Mouse (Mus musculus) frontal cortex, postnatal 36 days (tissue): ENCODE measurements around the gene Ntpcr.

Experiments used
- DNase-seq, 2 experiments: peaks; one replicate each; pipeline ENCODE4 v3.0.0; 2022; ENCODE audit warnings: low spot score in 2 of 2

The Ntpcr gene

DNA sequence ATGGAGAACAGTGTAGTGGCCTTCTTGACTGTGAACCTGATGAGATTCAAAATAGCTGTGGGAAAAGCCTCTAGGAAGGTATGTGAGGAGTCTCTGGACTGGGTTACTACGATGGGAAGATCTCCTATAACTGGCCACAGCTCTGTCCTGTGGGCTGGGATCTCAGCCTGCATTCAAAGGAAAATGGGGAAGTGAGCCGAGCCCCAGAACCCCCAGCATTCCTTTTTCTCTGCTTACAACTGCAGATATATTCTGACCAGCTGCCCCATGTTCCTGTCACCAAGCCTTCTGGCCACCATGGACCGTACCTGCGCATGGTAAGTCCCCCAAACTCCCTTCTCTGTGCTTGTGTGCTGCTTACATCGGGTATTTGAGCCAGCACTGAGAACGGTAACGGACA, at the start of gene Ntpcr:
TSS of gene Ntpcr (plus strand) at position 218 of the 400 bp plus-strand sequence.
- no peak for DNase-seq

DNA sequence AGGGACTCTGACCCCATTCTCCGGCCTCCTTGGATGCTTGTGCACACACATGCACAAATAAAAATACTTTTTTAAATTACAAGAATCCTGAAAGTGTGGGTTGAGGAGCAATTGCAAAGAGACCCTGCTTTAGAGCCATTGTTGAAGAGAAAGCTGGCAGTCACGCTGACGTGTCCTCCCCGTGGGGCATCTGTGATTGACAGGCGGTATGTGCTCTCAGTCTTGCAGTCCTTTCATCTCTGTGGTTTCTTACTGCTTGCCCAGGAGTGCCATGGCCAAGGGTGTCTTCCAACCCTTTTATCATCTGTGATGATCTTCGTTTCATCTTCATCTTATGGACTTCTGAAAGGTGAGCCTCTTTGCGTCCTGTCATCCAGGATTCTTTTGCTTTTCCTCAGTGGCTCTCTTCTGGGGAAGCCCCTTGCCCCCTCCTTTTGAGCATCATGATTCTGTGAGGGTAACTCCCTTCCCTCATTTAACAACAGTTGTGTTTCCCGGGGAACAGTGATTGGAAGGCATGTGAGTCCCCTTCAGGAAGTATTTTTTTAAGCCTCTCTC, 48.8 kb upstream of the Ntpcr start:
- DNase-seq: no peak

DNA sequence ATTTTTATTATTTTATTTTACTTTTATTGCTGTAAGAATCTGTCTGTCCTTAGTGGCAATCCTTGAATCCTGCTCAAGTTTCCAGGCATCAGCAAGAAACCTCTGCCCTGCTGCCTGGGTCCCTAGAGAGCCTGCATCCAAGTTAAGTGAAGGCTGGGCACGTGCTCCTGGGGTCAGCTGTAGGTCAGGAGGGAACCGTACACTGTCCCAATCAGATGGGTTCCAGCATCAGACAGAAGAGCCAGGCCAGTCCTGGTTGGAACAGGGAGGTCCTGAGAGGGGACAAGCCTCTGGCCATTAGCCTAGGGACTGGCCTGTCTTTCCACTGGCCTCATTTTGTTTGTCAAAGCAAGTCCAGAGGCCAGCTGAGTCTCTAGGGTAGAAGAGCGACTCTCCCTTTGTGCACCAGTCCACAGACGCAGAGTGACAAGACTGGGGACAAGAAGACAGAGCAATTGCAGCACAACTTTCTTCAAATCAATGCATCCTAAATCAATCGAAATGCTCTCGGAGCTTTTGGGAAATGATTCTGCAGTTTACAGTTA, 44.5 kb upstream of the Ntpcr start:
- no peak for DNase-seq

DNA sequence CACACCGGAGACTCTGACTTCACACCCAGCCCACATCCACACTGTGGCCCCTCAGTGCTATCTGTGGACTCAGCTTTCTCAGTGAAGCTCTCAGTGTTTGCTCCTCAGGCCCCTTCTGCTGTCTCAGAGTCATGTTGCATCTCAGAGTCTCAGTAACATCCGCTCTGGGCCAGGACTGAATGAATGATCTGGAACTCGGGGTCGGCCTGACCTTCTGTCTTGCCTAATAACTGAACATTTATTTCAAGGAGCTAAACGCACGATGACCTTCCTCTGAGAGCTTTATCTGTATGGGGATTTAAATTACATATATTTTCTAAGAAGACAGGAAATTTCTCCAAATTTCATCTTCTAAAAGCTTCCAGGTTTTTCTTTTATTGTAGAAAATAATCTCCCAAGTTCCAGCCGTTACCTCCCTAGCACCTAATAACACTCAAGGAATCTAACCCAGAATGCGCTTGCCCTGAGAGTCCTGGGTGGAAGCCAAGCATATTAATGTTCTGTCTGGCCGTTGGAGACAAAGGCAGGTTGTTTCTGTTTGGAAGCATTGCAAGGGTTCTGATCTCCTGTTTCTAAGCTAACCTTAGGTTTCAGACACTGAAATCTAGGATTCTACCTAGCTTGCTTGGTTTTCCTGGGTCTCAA, 43.4 kb upstream of the Ntpcr start:
- DNase-seq: no peak

DNA sequence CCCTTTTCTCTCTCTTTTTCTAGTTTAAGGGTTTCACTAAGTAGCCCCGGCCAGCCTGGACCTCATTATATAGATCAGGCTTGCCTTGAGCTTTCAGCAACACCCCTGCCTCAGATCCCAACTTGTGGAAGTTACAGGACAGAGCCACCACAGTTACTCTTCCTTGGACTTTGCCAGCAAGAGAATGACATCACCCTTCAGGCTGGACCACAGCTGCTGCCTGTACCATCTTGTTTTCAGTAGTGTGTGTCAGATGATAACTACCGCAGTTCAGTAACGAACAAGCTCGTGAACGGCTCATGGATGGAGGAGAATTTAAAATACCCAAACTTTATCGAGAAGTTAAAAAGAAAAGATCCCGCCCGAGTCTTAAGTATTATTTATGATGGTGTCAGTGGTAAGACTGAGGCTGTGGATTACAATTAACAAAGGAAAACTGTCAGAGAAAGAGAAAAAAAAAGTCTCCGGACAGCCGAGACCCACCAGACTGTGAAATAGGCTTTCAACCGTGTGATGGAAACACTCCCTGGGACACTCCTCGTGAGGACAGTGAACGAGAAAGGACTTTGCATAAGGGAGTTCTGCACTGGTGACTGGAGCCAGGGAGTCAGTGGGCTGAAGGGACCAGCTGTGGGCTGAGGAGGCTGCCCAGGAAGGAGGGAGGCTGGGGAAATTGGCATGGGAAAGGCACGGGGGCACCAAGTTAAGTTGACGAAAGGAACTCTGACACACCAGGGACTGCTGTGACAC, 39.4 kb upstream of the Ntpcr start:
- no peak for DNase-seq

DNA sequence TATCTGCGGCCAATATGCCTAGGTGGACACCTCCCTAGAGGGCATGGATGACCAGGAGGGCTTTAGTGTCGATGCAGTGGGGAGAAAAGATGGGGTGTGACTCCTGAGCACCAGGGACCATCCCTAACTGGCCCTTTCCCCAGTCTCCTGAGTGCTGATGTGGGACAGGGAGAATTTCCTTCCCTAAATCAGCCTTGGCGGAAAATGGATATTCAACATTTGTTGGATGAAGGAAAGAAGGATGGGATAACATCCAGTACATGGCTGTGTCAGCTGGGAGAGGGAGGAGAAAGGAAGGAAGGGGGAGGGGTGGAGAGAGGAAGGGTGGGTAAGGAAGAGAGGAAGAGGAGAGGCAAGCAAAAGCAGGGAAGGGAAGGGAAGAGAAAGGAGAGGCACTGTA, 38.8 kb upstream of the Ntpcr start:
- no peak for DNase-seq

DNA sequence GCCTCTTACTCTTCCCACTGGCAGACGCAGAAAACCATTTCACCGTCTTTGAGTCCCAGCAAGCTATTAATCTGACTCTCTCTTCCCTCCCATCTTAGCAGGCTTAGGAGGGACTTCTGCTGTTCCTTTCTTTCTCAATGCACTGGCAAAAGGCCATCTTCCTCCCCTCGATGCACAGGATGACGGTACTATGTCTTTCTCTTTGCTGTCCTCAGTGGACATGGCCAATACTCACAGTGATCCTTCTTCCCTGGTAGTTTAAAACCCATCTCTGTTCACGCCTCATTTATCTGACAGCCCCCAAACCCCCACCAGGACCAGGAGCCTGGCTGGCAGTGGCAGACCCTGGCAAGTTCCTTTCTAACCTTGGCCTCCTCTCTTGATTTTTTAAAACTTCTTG, 37.3 kb upstream of the Ntpcr start:
- DNase-seq: no peak

DNA sequence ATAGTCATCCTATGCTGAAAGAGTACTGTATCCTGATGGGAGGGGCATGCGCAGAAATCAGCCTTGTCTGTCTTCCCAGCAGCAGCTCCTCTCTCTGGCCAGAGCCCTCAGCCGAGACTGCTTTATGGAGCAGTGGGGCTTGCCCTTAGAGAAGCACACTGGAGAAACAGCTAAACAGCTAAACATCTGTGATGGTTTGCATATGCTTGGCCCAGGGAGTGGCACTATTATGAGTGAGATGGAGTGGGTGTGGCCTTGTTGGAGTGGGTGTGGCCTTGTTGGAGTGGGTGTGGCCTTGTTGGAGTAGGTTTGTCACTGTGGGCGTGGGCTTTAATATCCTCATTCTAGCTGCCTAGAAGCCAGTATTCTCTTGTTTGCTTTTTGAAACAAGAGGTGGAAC, 36.6 kb upstream of the Ntpcr start:
- DNase-seq: no peak

DNA sequence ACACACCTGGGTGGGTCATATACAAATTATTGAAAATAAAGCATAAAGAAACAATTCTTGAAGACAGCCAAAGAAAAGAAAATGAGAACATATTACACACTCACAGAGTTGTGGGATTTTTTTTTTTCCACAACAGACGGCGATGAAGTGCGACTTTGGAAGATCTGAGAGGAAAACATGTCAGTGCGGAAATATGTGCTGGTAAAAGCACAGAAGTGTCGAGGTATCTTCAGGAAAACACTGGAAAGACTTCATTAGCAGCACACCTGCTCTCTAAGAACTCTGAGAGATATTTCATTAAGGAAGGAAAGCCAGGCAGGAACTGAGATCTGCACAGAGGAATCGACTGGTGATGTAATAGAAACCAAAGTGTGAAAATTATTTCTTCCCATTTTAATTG, 33.8 kb upstream of the Ntpcr start:
- DNase-seq: no peak

DNA sequence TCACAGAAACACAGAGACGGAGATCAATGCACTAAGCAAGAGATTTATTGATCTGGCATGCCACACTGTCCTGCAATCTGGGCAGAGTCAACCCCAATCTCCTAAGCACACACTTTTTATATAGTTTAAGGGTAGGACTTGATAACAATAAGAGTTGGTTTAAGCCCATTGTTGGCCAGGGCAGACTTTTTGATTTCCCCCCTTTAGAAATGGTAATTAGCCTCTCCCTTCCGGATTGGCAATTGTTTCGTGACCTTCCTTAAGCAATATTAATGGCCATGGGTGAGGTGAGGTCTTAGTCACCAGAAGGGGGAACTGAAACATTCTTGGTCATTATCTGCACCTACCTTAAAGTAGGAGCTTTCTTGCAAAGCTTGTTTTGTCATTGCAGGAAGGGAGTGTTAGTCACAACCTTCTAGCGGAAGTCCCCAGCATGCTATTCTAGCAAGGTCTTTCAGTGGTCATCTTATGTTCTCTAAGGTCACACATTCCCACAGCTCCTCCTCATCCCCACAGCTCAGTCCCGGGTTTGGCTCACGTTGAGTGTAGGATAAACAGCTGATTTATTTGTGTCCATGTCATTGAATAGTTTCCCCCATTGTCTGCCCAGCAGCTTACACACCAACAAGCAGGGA, 30.3 kb upstream of the Ntpcr start:
- DNase-seq: no peak

DNA sequence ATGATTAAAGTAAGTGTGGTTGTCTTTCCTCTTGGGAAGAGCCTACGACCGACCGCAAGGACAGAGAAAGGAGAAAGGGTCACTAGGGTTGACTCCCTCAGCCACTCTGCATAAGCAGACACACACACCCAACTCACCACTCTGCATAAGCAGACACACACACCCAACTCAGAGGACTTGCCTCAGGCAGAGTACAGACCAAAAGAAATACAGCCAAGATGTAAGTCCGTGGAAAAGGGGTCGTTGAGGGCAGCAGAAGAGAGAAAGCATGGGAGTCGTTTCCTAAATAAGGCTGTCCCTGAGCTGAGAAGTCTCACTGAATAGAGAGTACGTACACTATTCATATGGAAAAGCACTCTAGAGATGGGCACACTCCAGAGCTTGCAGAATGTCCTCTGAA, 29.4 kb upstream of the Ntpcr start:
- no peak for DNase-seq

DNA sequence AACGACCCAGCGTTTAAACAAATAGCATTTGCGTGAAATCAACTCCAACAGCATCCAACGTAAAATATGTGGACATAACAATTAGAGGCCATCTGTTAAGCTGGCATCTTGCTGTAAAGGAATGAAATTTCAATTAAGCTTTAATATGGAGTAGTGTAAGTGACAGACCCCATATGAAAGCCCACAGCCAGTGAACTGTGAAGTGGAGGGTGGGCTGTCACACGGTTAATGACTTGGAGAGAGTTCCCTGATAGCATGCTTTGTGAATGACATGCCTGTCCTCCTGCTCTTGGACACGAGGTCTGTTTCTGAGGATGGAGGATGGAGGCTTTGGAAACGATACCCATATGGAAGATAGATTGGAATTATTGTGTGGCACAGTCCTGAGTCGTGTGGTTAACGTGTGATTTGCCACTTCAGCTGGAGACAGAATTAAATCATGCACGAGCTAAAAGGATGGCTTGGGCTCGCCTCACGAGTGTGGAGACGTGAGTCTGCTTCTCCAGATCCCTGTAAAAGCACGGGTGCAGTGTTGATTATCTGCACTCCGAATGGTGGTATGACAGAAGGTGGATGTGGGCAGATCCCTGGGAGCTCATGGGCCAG, 26.8 kb upstream of the Ntpcr start:
- no peak for DNase-seq

DNA sequence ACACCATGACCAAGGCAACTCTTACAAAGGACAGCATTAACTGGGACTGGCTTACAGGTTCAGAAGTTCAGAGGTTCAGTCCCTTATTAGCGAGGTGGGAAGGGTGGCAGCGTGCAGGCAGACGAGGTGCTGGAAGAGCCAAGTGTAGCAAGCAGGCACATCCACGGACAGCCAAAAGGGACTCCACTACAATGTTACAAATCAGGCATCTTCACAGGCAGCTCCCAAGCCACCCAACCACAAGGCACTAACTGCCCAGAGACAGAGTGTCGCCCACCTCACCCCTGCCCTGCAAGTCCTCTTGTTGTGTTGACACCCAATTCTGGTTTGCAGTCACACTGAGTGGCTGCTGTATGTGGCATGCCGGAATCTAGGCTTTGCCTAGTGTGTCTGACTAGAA, 25.3 kb upstream of the Ntpcr start:
- no peak for DNase-seq

DNA sequence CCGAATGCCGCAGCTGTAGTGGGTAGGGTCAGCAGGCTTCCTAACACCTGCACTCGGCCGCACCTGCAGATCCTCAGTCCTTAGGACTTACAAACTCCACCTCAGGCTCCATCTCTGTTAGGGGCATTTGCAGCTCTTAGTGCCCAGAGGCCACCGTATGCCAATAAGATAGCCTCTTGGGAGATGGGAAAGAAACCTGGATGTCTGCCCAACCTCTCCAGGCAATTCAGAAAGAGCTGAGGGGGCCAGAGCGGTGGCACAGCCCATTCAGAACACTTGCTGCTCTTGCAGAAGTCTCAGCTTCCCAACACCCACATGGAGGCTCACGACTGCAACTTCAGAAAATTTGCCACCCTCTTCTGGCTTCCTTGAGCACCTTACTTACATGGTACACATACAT, 23.9 kb upstream of the Ntpcr start:
- DNase-seq: no peak

DNA sequence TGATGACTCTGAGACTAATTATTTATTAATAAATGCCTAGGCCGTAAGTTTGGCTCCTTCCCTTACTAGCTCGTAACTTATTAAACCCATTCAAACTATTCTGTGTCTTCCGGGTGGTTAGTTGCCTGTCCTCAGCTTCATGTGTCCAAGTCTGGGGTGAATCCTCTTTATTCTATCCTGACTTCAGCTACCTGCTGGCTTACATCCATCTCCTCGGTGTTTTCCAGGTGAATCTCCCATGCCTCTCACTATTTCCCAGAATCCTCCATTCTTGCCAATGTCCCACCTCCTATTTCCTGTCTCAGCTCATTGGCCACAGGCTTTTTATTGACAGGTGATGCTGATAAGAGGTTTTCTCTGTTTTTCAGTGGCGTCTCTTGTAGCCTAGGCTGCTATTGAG, 20.6 kb upstream of the Ntpcr start:
- no peak for DNase-seq

DNA sequence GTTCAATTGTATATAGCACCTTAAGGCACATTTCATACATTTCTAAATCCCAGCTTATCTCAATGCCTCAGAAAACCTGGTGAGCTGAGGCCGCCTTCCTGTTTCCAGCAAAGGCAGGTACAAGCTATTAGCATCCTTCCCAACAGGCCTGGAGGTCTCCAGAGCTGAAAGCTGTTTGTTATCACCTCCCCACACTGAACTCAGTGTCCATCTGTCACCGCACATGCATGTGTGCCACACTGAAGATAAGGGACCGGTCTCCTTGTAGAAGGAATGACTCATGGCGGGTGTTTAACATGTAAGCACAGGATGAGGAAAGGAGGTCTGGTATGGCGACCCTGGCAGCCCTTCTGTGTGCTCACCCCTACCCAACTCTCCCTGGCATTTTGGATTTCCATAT, 18.2 kb upstream of the Ntpcr start:
- no peak for DNase-seq

DNA sequence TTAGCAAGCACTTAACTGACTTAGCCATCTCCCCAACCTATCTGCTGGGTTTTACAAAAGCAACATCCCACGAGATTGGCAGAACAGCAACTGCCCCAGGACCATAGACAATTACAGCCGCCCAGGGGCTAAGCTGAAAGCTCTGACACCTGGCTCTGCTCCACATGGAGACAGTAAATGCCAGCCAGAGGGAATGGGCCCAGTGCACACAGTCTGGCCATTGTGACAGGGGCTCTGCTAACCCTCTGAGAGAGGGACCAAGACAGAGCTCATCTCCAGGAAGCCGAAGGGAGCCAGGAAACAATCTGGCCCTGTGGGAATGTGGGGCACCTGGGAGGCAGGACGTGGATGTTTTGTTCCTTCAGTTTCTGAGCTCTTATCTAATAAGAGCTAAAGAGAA, 13.6 kb upstream of the Ntpcr start:
- DNase-seq: no peak

DNA sequence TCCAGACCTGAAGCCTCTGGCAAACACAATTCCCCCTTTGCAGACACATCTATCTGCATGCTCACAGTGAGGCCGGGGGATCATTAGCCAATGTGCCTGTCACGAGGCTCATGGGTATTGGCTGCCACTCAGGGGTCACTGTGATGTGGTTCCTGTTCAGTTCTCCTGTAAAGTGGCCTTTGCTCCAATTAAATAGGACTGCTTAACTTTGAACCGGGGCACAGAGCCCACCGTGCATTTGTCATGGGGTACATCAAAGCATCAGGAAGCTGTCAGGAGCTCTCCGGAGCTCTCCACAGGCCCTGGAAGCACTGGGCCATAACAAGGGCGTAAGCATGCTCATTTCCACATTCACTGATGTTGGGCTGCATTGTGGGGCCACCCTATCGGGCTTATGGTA, 13.2 kb upstream of the Ntpcr start:
- no peak for DNase-seq

DNA sequence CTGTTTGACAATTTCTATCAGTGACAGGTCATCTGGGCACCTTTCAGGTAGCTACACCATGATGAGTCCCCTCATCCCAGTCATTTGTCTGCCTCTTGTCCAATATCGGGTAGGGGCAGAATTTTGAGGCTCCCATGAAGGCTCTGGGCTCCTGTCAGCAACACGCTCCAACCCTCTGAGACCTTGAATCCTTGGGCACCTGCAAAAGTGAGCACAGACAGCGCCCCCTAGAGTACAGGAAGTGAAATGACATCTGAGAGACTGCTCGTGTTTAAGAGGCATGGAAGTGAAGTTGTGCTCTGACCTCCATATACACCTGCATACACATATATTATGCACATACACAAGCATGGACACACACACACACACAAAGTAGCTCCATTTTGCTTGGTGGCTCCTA, 10.8 kb upstream of the Ntpcr start:
- DNase-seq: no peak

DNA sequence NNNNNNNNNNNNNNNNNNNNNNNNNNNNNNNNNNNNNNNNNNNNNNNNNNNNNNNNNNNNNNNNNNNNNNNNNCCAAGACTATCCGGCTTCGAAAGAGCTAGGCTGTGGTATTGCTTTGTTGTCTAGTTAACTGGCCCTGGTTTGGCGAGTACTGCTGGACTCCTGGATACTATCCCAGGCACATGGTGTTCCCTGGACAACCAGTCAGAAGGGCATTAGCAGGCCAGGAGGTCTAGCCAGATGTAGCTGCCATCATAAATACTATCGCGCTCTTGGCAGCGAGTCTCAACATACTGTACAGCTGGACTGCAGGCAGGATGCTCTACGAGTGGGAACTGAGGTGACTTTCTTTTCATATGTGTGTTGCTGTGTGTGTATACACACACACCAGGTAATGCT, 7.1 kb upstream of the Ntpcr start:
- DNase-seq: no peak

DNA sequence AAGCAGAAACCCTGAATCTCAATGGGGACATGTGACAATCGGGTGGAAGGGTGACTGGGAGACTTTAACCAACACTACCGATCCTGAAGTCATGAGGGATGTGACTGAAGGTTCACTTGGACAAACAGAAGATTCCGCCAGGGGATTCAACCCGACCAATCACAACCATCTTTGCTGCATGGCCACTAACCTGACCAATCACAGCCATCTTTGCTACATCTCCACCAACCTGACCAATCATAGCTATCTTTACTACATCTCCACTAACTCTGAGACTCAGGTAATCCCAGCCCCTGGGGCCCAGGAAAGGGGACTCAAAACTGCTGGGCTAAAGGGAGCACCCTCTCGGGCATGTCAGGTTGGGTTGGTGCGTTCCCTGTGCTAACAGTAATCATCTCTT, 6.3 kb upstream of the Ntpcr start:
- no peak for DNase-seq
